Mouse (Mus musculus) left cerebral cortex, adult 8-10 months (tissue): ENCODE measurements around the gene Spata31d1b. TPM values are rescaled to one million over a fixed set of nuclear protein-coding genes. Genes with fewer than 3 reads are reported as not detected.
"Not testable (repeated sequence)": the region's sequence is repeated elsewhere in the genome, so short reads cannot be mapped to it uniquely, and the experiment has no call there.

Source experiments
- DNase-seq, 2 experiments: peaks; one replicate each; pipeline ENCODE4 v3.0.0; 2022; ENCODE audit warnings: low spot score in 2 of 2
- total RNA-seq, 4 experiments: library from RNA; stranded (reverse); gene quantifications; 2 replicates each; pipeline ENCODE4 v1.2.4; 2022

The Spata31d1b gene
- under 1 TPM in 2 of 4 experiments, not detected in 2; 0.07 to 0.17 TPM for total RNA-seq

GRCm38 (mm10) chr13:59711984-59712383 lies at the start of gene Spata31d1b:
Gene Spata31d1b (plus strand): TSS chr13:59712284.
- DNase-seq: not testable (repeated sequence)

DNA sequence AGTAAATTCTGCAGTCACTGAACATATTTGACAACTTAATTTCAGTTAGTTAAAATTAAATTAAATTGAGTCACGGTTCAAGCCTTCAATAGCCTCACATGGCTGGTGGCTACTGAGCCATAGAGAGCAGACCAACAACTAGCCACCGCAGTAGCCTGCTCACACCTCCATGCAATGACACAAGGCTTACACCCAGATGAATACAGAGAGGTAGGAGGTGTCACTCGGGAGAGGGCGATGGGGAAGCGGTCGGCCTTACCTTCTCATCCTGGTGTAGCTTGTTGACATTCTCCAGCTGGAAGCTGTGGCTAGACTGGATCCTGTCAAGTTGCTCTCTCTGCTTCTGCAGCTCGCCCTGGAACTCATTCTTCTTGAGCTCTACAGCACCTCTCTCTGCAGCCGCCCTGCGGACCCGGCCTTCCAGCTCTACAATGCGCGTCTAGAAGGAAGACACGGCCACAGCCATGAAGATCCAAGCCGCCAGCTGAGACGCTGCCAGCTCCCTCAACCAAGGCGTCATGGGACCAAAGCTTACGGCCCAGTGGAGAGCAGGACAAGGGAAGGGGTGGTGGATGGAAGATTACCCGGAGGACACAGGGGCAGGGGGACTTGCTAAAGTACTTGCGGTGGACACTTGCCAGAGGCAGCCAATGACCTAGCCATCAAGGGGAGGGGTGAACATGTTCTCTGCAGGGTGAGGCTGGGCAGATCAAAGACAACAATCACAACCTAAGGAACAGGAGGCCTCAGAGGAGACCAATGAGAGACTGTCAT lies 48.0 kb upstream of the Spata31d1b start:
- DNase-seq: no peak

DNA sequence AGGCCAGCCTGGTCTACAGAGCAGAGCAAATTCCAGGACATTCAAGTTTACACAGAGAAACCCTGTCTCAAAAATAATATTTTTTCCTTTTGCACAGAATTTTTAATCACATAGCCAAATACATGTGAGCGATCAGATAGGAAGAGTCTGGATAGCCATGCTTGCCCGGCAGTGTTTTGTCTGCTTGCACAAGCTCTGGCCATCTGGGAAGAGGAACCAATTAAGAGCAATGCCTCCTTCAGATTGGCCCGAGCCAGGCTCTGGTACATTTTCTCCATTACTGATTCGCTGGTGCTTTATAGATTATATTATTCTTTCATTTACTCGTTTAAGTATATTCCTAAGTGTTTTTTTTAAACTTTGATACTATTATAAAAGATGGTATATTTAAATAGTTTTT lies 44.3 kb upstream of the Spata31d1b start:
- no peak for DNase-seq

GRCm38 (mm10) chr13:59668501-59669093 lies 43.5 kb upstream of the Spata31d1b start:
- no peak for DNase-seq

- DNase-seq: no peak
Measured at GRCm38 (mm10) chr13:59669946-59670345, 42.1 kb upstream of the Spata31d1b start.

- DNase-seq: no peak
Measured at GRCm38 (mm10) chr13:59671521-59671920, 40.6 kb upstream of the Spata31d1b start.

DNA sequence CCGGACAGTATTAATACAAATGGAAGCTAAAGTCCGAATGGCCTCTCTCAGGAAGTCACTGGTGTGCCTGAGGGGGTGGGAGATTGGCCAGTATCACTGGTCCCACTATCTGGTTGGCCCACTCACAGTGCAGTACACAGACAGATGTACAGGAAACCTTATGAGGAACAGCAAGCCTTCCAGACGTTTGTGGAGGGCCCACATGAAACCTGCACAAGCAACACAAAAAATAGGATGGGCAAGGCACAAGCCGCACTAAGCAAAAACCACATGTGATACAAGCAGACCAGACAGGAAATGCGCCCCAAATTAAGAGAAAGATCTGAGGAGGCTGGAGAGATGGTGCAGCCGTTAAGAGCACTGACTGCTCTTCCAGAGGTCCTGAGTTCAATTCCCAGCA lies 39.8 kb upstream of the Spata31d1b start:
- no peak for DNase-seq

DNA sequence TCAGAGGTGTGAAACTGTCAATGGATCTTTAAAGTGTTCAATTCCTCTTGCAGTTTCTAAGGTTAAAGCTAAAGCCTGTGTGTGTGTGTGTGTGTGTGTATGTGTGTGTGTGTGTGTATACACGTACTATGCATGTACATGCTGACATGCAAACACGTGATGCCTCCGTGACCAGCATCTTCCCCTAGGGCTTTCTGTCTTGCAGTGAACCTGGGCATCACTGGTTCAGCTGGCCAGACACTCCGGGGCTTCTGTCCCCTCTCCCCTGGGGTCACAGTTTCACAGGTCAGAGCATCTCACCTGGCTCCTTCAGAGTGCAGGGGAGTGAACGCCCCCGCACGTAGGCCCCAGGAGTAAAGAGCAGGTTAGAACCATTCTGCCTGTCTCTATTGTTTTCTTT lies 38.5 kb upstream of the Spata31d1b start:
- DNase-seq: no peak

GRCm38 (mm10) chr13:59674215-59674614 lies 37.9 kb upstream of the Spata31d1b start:
- no peak for DNase-seq

GRCm38 (mm10) chr13:59674761-59675150 lies 37.3 kb upstream of the Spata31d1b start:
- DNase-seq: no peak

DNA sequence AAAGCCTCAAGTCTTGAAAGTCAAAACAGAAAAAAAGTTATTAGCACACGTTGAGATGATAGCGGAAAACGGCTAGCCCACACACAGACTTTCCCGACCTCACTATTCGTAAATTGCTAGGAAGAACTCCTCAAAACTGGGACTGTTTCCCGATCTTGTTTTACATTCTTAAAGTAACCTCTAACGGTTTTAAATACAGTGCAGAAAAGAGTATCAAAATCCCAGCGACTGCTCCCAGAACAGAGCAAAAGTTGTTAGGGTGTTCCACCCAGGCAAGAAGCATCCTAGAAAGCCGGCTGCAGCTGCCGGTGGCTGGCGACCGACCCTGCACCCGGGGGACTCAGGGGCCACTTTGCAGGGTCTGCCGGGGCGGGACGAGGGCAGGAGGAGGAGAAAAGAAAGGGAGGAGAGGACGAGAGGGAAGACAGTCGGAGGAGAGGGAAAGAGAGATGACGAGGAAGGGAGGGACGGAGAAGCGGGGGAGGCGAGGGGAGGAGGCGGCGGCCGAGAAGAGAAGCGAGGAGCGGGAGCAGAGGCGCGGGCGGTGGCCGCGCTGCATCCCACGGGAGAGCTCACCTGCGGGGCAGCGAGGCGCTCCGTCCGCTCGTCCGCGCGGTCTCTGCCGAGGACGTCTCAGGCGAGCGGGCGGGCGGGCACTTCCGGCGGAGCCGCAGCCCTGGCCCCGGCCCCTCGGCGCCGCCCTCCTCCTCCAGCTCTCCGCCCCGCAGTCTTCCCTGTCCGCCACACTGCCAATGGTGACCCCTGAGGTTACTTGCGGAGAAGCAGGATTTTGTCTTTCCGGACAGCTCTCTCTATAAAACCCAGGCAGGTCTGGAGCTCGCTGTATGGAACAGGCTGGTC lies 36.7 kb upstream of the Spata31d1b start, which contains the start of gene Golm1:
Golm1 (minus strand) TSS at position 661 of the 861 bp plus-strand sequence.
- DNase-seq: peak in 1 of 2 experiments; percentile 32

DNA sequence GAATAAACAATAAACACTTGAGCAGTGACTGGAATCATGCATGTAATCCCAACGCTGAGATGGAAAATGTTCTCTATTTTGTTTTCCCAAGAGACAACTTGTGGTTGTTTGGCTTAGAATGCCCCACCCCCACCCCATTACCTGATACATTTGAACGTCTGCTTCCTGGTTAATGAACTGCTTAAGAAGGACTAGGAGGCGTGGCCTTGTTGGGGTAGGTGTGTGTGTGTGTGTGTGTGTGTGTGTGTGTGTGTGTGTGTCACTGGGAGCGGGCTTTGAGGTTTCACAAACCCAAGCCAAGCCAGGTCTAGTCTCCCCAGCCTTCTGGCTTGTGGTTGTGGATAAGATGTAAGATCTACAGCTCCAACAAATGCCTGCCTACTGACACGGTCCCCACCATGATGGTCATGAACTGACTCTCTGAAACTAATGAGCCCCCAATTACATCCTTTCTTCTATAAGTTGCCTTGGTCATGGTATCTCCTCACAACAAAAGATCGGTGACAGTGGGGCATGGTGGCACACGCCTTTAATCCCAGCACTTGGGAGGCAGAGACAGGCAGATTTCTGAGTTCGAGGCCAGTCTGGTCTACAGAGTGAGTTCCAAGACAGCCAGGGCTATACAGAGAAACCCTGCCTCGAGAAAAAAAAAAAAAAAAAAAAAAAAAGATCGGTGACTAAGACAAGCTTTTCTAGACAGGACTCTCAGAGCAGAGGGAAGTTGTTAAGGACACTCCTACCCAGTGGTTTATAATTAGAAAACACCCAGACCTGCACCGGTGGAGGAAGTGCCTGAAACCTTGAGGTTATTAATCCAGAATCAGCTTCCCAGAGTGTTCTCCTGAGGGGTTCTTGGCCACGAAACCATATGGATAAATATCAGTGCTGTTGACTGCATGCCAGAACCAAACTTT lies 35.5 kb upstream of the Spata31d1b start:
- no peak for DNase-seq

- no peak for DNase-seq
Measured at GRCm38 (mm10) chr13:59679306-59679705, 32.8 kb upstream of the Spata31d1b start.

DNA sequence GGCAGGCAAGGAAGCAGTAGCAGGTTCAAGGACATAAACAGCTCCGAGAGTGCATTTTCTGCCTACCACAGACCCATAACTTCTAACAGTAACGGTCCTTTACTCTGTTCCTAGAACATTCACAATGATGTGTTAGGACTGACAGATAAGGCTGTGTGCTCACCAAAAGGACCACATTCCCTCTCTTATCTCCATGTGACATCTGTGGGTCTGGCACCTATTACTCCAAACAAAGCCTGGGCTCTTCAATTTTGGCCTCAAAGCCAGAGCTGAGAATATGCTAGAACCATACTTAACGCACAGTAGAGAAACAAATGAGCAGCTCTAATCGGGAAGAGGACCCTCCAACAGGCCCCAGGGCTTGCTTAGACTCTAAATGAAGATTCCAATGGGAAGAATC lies 32.2 kb upstream of the Spata31d1b start:
- no peak for DNase-seq

DNA sequence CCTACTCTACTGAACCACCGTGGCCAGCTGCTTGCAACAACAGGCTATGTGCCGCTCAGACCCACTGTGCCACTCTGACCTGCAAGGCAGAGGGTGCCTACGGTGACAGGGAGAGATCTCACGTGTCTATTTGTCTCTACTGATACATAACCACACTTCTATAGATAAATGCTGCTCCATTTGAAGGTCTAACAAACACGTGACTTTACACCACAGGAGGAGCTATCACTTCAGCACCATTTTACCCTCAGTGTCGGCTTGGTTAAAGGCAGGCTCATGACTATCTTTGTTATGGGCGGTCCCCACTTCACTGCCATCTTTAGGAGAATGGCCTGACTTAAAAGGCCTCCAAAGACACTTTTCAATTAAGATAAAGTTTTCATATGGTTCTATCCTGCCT lies 29.5 kb upstream of the Spata31d1b start:
- no peak for DNase-seq

- no peak for DNase-seq
Measured at GRCm38 (mm10) chr13:59685236-59685635, 26.8 kb upstream of the Spata31d1b start.

DNA sequence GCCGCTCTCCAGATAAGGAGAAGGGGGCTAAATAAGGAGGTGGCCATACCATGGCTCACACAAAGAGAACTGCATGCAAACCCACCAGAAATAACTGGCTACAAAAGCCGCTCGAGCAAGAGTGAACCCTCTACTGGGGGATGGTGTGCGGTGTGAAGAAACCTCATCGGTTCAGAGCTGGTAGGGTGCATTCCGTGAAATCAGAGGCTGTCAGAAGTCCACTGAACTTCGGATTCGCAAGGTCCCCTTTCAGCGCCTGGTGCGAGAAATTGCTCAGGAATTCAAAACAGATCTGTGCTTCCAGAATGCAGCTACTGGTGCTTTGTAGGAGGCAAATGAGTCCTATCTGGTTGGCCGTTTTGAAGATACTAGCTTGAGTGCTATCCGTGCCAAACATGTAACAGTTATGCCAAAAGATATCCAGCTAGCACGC lies 23.7 kb upstream of the Spata31d1b start:
- no peak for DNase-seq

- no peak for DNase-seq
Measured at GRCm38 (mm10) chr13:59689313-59689712, 22.8 kb upstream of the Spata31d1b start.

- DNase-seq: no peak
Measured at GRCm38 (mm10) chr13:59689843-59690242, 22.2 kb upstream of the Spata31d1b start.

DNA sequence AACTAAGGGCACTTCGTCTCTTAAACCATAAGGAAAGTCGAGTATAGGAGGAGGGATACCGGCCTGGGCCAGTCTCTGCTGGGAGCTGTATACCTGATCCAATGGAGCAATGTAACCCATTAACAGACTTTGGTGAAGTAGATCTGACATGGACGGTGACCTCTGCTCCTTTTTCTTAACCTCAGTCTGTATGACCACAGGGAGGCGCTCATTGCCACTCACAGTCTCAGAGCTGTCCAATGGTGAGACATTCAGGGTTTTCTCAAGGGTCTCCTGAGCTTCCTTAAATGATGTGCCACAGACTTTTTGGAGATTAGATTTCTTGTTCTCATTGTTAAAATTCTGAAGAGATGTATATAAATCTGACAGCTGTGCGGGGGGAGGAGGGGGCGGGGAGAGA lies 21.5 kb upstream of the Spata31d1b start:
- no peak for DNase-seq

- DNase-seq: no peak
Measured at GRCm38 (mm10) chr13:59691478-59691877, 20.6 kb upstream of the Spata31d1b start.
